Mouse (Mus musculus): ENCODE data around the gene Gm5800. TPM values are rescaled to one million over a fixed set of nuclear protein-coding genes. Genes with fewer than 3 reads are reported as not detected.
"Not testable (repeated sequence)": the region's sequence is repeated elsewhere in the genome, so short reads cannot be mapped to it uniquely, and the experiment has no call there.

The Gm5800 gene
- polyA plus RNA-seq (2011; ENCODE audit: insufficient read depth, insufficient read length, low replicate concordance, missing spikeins): not detected in 2 replicates

DNA sequence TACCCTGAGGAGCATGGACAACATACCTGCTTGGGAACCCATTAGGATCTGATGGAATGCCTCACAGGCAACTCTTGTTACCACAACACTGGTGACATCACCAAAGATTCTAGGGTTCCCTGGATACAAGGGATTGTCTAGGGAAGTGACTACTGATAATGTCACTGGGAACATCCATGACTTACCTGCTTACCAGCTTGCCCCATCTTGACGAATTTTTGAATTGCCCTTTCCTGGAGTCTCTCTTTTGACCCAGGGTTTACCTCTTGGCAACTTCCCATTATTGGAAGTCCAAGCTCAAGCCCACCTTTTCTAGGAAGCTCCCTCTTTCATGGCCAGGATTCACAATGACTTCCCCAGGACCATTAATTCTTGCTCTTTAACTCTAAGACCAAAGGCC lies at the start of gene Gm5800:
Gene Gm5800 (minus strand): TSS at position 101 of the 400 bp plus-strand sequence.
- WGBS: 43% methylated on average over 1 of the region's 1 CpGs
- Histone ChIP-seq H3K4me1 (ENCODE audit: control insufficient read depth, insufficient read depth, low read length) (no peaks in the 10 kb centered on the region), H3K4me3 (replicated peaks; ENCODE audit: control insufficient read depth, low read depth, low read length) (no peak within 1 kb of the TSS), H3K27ac (ENCODE audit: control insufficient read depth, insufficient read depth, low read depth, low read length, poor library complexity) (no peak within 1 kb of the TSS)
- TF ChIP-seq CTCF (IDR thresholded peaks at IDR 0.05; ENCODE audit: control insufficient read depth, insufficient read depth, low read length): no peak
- TF ChIP-seq POLR2A (IDR thresholded peaks at IDR 0.05; ENCODE audit: borderline replicate concordance, control insufficient read depth, low read depth, low read length): no peak

DNA sequence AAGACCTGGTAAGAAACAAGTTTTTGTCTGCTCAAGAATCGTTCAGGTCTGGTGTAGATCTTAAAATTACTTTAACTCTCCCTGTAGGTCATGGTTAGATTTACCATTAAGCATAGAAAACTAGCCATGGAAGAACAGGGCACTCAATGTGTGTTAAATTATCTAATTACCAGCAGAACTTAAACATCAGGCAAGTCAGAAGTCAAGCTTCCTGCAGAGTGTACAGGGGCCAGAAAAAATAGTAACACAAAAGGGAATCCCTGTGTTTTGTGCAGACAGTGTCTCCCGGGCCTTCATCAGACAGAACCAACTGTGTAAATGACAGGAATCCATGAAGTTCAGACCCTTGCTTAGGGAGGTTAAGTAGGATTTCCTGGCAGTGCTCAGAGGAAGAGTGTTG lies 39.0 kb upstream of the Gm5800 start:
- WGBS: 63% methylated on average over 2 of the region's 2 CpGs

DNA sequence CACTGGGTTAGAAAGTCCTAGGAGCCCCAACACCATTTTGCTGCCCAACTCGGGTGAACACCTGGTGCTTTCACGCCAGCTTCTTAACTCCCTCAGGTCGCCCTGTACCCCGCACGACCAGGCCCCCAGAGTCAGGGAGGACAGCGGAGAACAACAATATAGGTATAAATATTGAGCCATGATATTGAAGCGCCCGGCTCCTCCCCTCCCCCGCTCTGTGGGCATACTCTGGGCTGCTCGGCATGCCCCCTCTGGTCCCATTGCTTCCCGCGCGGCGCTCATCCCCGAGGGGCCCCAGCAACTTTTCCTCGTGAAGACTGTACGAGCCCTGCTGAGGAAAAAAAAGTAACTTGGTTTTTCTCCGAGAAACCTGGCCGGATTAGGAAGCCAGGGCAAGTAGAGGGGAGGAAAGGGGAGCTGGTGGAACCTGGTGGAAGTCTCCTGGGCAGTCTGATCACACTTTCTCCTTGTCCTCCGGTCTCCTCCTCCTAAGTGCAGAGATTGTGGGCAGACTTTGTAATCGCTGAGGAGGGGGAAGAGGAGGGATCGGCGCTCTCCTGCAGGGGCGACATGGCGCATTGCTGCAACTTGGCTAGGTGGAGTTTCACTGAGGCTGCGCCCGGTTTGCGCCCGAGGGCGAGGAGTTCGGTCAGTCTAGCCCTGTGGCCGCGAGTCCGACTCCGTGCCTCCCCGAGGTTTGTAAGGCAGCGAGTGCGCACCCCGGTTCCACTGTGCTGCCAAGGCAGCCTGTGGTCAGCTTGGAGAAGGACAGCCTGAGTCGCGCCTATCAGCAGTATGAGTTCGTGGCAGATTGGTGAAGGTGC lies 23.6 kb upstream of the Gm5800 start:
- no peak for TF ChIP-seq CTCF (IDR thresholded peaks at IDR 0.05; ENCODE audit: control insufficient read depth, insufficient read depth, low read length)
- no peak for TF ChIP-seq POLR2A (IDR thresholded peaks at IDR 0.05; ENCODE audit: borderline replicate concordance, control insufficient read depth, low read depth, low read length)
- H3K4me3 ChIP-seq (replicated peaks; ENCODE audit: control insufficient read depth, low read depth, low read length): no peak overlapping the region
- no peaks in the 10 kb centered on the region for H3K4me1 ChIP-seq (ENCODE audit: control insufficient read depth, insufficient read depth, low read length)
- H3K27ac ChIP-seq (ENCODE audit: control insufficient read depth, insufficient read depth, low read depth, low read length, poor library complexity): no peak overlapping the region
- WGBS: 3% methylated on average over 42 of the region's 42 CpGs

More for the DNA sequence above, 39.0 kb upstream of the Gm5800 start:
- Histone ChIP-seq H3K27ac (ENCODE audit: control insufficient read depth, insufficient read depth, low read depth, low read length, poor library complexity) (no peak overlapping the region), H3K4me1 (ENCODE audit: control insufficient read depth, insufficient read depth, low read length) (no peaks in the 10 kb centered on the region), H3K4me3 (replicated peaks; ENCODE audit: control insufficient read depth, low read depth, low read length) (no peak overlapping the region)
- TF ChIP-seq CTCF (IDR thresholded peaks at IDR 0.05; ENCODE audit: control insufficient read depth, insufficient read depth, low read length) (no peak), POLR2A (IDR thresholded peaks at IDR 0.05; ENCODE audit: borderline replicate concordance, control insufficient read depth, low read depth, low read length) (no peak)

DNA sequence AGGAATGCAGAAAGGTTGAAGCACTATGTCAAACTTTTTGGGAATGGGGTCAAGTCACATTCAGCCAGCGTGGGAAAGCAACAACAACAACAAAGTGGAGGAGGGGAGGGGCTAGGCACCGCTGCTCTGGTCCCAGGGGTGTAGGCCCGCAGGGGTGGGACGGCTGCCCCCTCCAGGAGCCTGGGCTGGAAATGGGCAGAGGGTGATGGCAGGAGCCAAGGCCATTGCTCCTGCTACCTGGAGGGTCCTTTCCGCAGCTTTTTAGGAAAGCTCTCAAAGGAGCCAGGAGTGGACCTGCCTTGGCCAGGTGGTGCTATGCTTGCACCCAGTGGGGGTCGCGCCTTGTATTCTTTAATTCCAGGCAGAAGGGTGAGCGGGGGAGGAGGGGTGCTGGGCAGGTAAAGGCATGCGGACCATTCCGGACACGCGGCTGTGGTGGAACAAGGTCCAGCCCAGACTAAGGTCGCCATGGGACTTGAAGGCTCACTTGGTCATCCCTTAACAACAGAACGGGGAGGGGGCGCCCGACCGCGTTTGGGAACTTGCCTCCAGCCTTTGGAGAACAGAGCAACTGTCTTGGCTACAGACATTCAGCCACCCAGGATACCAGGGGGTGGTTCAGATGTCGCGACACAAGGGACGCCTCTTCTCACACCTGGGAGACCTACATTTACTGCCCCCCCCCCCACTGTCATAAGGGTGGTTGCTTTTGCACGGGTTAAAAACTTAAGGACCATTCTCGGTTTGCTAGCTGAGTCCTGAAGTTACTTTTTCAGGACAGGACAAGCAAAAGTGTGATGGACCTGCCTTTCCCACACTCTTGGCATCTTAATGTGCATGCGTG lies 22.4 kb upstream of the Gm5800 start:
- TF ChIP-seq POLR2A (IDR thresholded peaks at IDR 0.05; ENCODE audit: borderline replicate concordance, control insufficient read depth, low read depth, low read length) (no peak), CTCF (IDR thresholded peaks at IDR 0.05; ENCODE audit: control insufficient read depth, insufficient read depth, low read length) (no peak)
- Histone ChIP-seq H3K27ac (ENCODE audit: control insufficient read depth, insufficient read depth, low read depth, low read length, poor library complexity) (no peak overlapping the region), H3K4me1 (ENCODE audit: control insufficient read depth, insufficient read depth, low read length) (no peaks in the 10 kb centered on the region), H3K4me3 (replicated peaks; ENCODE audit: control insufficient read depth, low read depth, low read length) (no peak overlapping the region)
- 6% methylated on average over 24 of the region's 24 CpGs for WGBS

DNA sequence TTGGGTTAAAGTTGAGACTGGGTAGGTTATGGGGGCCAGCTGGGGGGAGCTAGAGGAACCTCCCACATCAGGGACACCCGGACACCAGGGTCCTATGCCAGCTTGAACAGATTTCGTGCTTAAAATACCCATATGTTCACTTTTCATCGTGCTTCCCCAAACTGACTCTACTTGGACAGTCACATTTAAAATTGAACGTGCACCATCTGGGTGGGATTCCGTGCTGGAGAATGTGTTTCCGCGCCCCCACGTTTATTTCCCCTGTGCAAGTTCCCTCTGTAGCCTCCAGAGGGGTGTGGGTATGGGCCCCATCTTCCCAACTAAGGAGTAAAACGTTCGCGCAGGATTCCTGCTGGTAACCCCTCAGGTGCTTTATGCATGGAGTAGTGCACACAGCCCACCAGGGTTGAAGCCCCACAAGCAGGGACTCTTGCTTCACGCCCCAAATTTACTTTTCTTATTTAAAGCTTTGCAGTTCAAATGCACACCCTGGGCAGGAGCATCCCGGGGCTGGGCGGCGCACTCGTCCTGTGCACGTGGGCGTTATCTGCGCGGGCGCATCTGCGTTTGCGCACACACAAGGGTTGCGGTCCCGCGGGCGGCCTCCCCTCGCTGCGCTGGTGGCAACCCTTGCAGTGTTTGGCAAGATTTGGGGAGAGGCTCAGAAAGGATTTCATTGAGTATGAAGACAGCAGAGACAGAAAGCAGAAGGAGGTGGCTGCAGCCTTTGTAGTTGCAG lies 21.6 kb upstream of the Gm5800 start:
- Histone ChIP-seq H3K4me3 (replicated peaks; ENCODE audit: control insufficient read depth, low read depth, low read length) (no peak overlapping the region), H3K4me1 (ENCODE audit: control insufficient read depth, insufficient read depth, low read length) (no peaks in the 10 kb centered on the region), H3K27ac (ENCODE audit: control insufficient read depth, insufficient read depth, low read depth, low read length, poor library complexity) (no peak overlapping the region)
- 3% methylated on average over 29 of the region's 29 CpGs for WGBS
- TF ChIP-seq CTCF (IDR thresholded peaks at IDR 0.05; ENCODE audit: control insufficient read depth, insufficient read depth, low read length) (no peak), POLR2A (IDR thresholded peaks at IDR 0.05; ENCODE audit: borderline replicate concordance, control insufficient read depth, low read depth, low read length) (no peak)

DNA sequence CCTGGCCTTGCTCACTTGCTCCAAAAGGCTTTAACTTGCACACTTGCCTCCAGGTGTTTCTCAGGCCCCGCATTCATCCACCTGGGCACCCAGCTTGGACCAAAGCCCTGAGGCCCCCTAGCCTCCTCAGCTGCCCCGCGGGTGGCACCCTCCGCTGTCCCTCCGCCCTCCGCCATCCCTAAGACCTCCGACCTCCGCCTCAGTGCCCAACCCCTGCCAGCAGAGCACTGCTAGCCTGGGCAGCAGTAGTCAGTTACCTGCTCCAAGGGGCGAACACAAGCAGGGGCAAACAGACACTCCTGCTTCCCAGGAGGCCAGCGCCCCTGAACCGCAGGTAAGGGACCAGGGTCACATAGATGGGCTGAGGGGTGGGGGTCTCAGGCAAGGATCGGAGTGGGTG lies 21.0 kb upstream of the Gm5800 start:
- TF ChIP-seq POLR2A (IDR thresholded peaks at IDR 0.05; ENCODE audit: borderline replicate concordance, control insufficient read depth, low read depth, low read length): no peak
- 30% methylated on average over 12 of the region's 12 CpGs for WGBS

DNA sequence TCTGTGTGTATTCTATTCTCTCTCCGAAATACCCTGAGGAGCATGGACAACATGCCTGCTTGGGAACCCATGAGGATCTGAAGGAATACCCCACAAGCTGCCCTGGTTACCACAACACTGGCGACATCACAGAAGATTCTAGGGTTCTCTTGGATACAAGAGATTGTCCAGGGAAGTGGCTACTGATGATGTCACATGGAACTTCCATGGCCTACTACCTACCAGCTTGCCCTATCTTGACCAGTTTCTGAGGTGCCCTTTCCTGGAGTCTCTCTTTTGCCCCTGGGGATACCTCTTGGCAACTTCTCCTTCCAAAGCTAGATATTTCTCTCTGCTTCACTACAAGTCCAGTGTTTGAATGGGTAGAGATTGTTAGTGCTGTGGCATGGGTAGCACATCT lies 21.6 kb downstream of the Gm5800 start, which contains the start of gene Gm17079:
Gene Gm17079 (minus strand): TSS at position 101 of the 400 bp plus-strand sequence.
- H3K4me1 ChIP-seq (ENCODE audit: control insufficient read depth, insufficient read depth, low read length); H3K4me3 ChIP-seq (replicated peaks; ENCODE audit: control insufficient read depth, low read depth, low read length); H3K27ac ChIP-seq (ENCODE audit: control insufficient read depth, insufficient read depth, low read depth, low read length, poor library complexity): not testable (repeated sequence)
- WGBS: 89% methylated on average over 2 of the region's 2 CpGs

More for the DNA sequence above, 21.0 kb upstream of the Gm5800 start:
- H3K4me3 ChIP-seq (replicated peaks; ENCODE audit: control insufficient read depth, low read depth, low read length): no peak overlapping the region
- no peaks in the 10 kb centered on the region for H3K4me1 ChIP-seq (ENCODE audit: control insufficient read depth, insufficient read depth, low read length)
- H3K27ac ChIP-seq (ENCODE audit: control insufficient read depth, insufficient read depth, low read depth, low read length, poor library complexity): no peak overlapping the region

DNA sequence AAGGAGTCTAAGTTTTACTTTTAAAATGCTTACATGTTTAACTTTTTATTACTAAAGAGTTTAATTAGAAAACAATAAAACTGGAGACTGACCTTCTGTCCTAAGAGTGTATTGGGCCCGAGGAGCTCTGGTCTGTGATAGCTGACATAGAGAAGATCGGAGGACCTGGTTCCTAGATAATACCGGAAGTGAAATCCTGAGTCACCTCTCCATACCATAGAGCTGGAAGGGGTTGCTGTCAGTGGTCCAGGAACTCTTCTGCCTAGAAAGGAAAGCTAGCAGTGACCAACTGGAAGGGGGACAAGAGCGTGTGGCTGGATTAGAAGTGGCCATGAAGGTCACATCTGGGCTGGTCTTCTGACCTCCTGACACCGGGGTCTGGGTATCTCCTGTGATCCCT lies 39.7 kb downstream of the Gm5800 start:
- Histone ChIP-seq H3K4me3 (replicated peaks; ENCODE audit: control insufficient read depth, low read depth, low read length) (no peak overlapping the region), H3K4me1 (ENCODE audit: control insufficient read depth, insufficient read depth, low read length) (no peaks in the 10 kb centered on the region), H3K27ac (ENCODE audit: control insufficient read depth, insufficient read depth, low read depth, low read length, poor library complexity) (no peak overlapping the region)
- WGBS: 83% methylated on average over 5 of the region's 5 CpGs
- TF ChIP-seq POLR2A (IDR thresholded peaks at IDR 0.05; ENCODE audit: borderline replicate concordance, control insufficient read depth, low read depth, low read length) (no peak), CTCF (IDR thresholded peaks at IDR 0.05; ENCODE audit: control insufficient read depth, insufficient read depth, low read length) (no peak)

Other genes starting within 250 kb of the Gm5800 start
- not detected in 2 replicates for gene Gm5622, start 164.4 kb downstream of the Gm5800 start, polyA plus RNA-seq (2011; ENCODE audit: insufficient read depth, insufficient read length, low replicate concordance, missing spikeins)
- not detected in 2 replicates for gene Gm17175, start 143.1 kb downstream of the Gm5800 start, polyA plus RNA-seq (2011; ENCODE audit: insufficient read depth, insufficient read length, low replicate concordance, missing spikeins)
- gene Gm17174, start 125.0 kb downstream of the Gm5800 start, polyA plus RNA-seq (2011; ENCODE audit: insufficient read depth, insufficient read length, low replicate concordance, missing spikeins): not detected in 2 replicates
- gene Gm17078, start 105.9 kb downstream of the Gm5800 start, polyA plus RNA-seq (2011; ENCODE audit: insufficient read depth, insufficient read length, low replicate concordance, missing spikeins): not detected in 2 replicates
- not detected in 2 replicates for gene Gm4181, start 81.5 kb downstream of the Gm5800 start, polyA plus RNA-seq (2011; ENCODE audit: insufficient read depth, insufficient read length, low replicate concordance, missing spikeins)
- gene Gm17079, start 21.7 kb downstream of the Gm5800 start, polyA plus RNA-seq (2011; ENCODE audit: insufficient read depth, insufficient read length, low replicate concordance, missing spikeins): not detected in 2 replicates
- not detected in 2 replicates for gene Ang4, start 56.4 kb upstream of the Gm5800 start, polyA plus RNA-seq (2011; ENCODE audit: insufficient read depth, insufficient read length, low replicate concordance, missing spikeins)
- gene AY358078, start 82.9 kb upstream of the Gm5800 start, polyA plus RNA-seq (2011; ENCODE audit: insufficient read depth, insufficient read length, low replicate concordance, missing spikeins): not detected in 2 replicates
- gene Ear6, start 136.5 kb upstream of the Gm5800 start, polyA plus RNA-seq (2011; ENCODE audit: insufficient read depth, insufficient read length, low replicate concordance, missing spikeins): 10.0 TPM in 1 of 2 replicates, not detected in the other
- 20.8 and 25.1 TPM in 2 replicates for gene Mettl17, start 167.7 kb upstream of the Gm5800 start, polyA plus RNA-seq (2011; ENCODE audit: insufficient read depth, insufficient read length, low replicate concordance, missing spikeins)
- 3.6 and 7.2 TPM in 2 replicates for gene Slc39a2, start 175.7 kb upstream of the Gm5800 start, polyA plus RNA-seq (2011; ENCODE audit: insufficient read depth, insufficient read length, low replicate concordance, missing spikeins)
- gene Ndrg2, start 197.0 kb upstream of the Gm5800 start, polyA plus RNA-seq (2011; ENCODE audit: insufficient read depth, insufficient read length, low replicate concordance, missing spikeins): 13.5 and 24.9 TPM in 2 replicates
- not detected in 2 replicates for gene Tppp2, start 201.2 kb upstream of the Gm5800 start, polyA plus RNA-seq (2011; ENCODE audit: insufficient read depth, insufficient read length, low replicate concordance, missing spikeins)
- gene Rnase13, start 205.6 kb upstream of the Gm5800 start, polyA plus RNA-seq (2011; ENCODE audit: insufficient read depth, insufficient read length, low replicate concordance, missing spikeins): not detected in 2 replicates

Data from bone marrow, adult 2 months (tissue).